Mouse (Mus musculus): ENCODE measurements at regions not wholly inside any gene's neighbourhood (a gene's known extent, or its start where the extent isn't known, plus 50 kb on each side); places are given as distances from the start of the nearest gene placed in this dataset.

- no peak for DNase-seq
Observed at GRCm38 (mm10) chr17:67569865-67570264, 62.7 kb downstream of the Lrrc30 start.

DNA sequence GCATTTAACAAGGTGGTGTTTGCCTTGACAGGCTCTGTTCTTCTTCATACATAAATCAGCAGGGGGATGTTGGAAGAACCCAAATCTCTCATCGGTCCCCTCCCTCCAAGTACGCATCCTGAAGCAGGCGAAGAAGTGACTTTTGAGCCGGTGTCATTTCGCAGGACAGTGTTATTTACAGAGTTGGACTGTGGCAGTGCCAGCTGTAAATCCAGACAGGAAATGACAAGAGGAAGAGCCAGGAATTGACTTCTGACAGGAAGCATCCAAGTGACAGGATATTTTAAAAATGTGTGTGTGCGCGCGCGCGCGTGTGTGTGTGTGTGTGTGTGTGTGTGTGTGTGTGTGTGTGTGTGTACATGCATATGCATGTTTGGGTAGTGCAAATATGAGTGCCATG, 66.3 kb downstream of the Lrrc30 start:
- DNase-seq = no peak

DNA sequence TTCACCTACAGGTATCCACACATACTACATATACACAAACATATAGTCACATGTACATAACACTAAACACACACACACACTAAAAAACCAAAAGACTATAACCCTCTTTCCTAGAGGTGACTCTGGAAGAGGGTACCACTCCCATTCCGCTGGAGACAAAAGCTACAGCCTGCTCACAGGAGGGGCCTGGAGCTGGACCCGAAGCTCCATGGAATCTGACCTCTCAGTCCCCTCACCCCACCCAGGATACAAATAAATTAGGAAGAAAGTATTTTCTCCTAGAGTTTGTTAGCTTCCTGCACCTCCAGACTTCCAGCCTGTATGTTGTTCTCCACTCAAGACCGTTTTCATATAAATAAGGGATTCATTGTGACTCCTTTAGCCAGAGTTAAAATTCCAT, 66.8 kb downstream of the Lrrc30 start:
- DNase-seq = no peak

DNA sequence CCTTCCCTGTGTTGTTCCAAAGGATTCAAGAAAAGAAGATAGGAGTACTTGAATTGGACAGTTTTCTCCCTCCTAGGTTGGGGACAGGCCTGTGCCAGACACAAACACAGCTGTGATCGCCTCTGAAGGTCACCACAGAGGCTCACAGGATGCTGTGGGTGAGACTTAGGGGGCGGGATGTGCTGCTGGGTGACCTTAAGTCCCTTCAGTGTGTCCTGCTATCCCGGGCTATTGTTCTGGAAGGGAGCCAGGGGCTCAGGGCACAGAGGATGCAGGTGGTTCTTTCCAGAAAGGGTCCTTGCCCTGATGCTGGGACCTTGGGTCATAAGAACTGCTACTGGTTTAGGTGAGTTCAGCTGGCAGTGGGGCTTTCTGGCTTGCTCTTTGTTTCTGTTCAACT, 67.7 kb downstream of the Lrrc30 start:
- no peak for DNase-seq

- no peak for DNase-seq
Observed at GRCm38 (mm10) chr17:67563036-67563435, 69.5 kb downstream of the Lrrc30 start.

- DNase-seq = no peak
Observed at GRCm38 (mm10) chr17:67561802-67562201, 70.7 kb downstream of the Lrrc30 start.

DNA sequence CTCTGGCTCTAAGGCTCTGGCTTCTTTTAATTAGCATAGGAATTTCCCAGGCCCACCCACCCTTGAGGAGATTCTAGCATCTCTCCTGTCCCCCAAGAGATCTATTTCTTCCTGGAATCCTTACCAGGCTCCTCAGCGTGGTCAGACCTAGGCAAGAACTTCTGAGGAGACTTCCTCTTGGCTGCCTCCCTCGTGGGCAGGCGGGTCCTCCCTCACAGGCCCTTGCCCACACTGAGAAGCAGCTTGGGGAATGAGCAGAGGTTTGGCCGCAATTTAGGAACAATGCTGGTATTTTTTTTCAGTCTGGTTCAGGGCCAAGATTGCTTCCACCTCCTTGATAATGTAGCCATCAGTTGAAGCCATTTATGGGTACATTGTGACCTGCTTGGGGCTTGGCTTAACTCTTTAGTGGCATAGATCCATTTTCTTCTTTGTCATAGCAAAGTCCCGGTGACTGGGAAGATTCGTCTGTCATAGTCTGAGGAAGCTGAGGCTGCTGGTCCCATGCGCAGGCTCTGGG, 75.1 kb downstream of the Lrrc30 start:
- no peak for DNase-seq

GRCm38 (mm10) chr17:67552581-67553139, 79.9 kb downstream of the Lrrc30 start:
- no peak for DNase-seq

- DNase-seq = peak; percentile 57
Observed at GRCm38 (mm10) chr17:67548966-67549700, 83.4 kb downstream of the Lrrc30 start.

- no peak for DNase-seq
Observed at GRCm38 (mm10) chr17:67544410-67544809, 88.1 kb downstream of the Lrrc30 start.

DNA sequence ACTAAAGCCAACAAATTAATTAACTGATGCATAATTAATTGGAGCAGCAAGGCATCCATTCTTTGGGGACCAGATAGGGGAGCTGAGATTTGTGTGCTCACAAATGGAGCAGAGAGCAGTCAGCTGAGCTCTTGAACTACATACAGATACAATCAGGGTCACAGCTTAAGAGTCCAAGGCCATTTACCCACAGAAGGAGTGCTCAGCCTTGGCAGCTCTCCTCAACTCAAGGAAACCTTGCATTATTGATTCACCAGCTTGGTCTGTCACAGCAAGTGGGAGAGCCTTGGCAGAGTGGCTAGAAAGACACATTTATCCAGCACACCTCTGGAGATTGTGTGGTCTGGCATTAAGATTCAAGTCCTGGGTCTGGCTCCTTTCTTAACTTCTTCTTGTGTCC, 100.2 kb downstream of the Lrrc30 start:
- no peak for DNase-seq

GRCm38 (mm10) chr17:67520848-67521411, 111.6 kb downstream of the Lrrc30 start:
- no peak for DNase-seq

DNA sequence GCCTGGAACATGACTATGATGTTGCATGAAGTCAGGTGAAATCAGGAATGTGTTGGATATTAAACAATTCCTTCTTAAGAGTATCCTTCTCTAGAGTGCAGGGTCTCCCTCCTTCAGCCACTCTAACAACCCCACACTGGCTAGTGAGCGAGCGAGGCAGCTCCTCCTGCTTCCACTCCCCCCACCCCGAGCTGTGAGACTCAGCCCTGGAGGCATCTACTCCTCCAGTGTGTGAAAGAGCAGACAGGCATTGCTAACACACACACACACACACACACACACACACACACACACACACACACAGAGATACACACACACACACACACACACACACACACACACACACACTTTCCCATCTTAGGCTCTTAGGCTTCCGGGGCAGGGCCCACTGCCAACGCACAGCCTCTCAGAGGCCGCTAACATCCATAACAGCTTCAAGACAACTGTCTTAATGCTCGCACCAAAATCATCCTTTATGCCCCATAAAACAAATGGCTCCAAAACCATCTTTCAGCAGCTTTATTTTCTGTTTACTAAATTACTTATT, 116.8 kb downstream of the Lrrc30 start:
- DNase-seq = no peak

DNA sequence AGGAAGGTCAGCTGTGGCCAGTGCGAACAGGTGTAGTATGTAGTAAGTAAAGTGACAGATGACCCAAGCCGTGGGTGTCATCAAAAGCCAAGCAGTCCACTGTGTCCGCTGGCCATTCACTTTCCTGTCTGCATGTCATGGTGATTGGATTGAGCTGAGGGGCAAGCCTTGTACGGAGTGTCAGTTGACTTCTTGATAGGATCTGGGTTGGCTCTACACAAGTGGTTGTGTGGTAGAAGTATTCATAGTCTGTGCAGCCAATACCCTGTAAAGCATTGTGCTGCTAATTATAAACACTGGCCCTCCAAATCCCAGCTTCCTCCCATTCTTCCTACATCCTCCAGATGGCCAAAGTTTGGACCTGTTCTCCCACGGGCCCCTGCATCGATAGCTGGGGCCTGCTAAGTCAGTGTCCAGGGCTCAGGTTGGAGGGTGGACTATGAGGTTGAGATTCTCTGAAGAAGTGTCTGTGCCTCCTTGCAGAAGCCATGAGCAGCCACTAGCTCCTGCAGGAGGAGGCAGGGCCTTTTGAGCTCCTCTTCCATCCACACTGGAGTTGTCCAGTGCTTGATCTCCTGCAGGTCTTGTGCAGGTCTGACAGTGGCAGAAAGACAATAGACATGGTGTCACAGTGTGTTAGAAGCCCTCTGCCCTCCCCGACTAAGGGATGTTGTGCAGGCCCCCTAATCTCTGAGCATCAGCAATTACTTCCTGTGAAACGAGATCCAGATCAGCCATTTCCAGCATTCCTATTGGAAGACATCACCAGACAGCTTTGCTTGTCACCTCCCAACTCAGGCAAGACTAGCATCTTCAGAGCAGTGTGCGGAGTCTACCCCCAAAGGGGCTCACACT, 117.9 kb downstream of the Lrrc30 start:
- no peak for DNase-seq

GRCm38 (mm10) chr17:67512699-67513450, 119.6 kb downstream of the Lrrc30 start:
- DNase-seq = no peak

- DNase-seq = no peak
Observed at GRCm38 (mm10) chr17:67512008-67512407, 120.5 kb downstream of the Lrrc30 start.

- DNase-seq = no peak
Observed at GRCm38 (mm10) chr17:67509921-67510320, 122.6 kb downstream of the Lrrc30 start.

GRCm38 (mm10) chr17:67509091-67509618, 123.4 kb downstream of the Lrrc30 start:
- DNase-seq = no peak

- DNase-seq = no peak
Observed at GRCm38 (mm10) chr17:67508353-67508752, 124.2 kb downstream of the Lrrc30 start.

DNA sequence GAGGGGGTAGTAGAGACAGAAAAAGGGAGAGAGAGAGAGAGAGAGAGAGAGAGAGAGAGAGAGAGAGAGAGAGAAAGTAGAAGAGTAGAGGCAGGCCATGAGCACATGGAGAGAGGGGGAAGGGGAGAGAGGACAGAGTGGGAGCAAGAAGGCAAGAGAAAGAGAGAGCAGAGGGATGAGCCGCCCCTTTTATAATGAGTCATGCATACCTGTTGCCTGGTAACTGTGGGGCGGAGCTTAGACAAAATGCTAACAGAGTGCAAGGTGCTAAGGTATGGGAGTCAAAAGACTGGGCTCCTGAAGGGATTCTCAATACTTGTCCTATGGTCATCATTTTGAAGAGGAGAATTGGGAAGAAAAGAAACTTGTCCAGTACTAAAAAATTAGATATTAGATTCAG, 126.1 kb downstream of the Lrrc30 start:
- no peak for DNase-seq

GRCm38 (mm10) chr17:67504502-67505033, 128.0 kb downstream of the Lrrc30 start:
- DNase-seq = no peak

All from embryo, embryonic 11 days (tissue).